Mouse (Mus musculus): Measurements from ENCODE around the gene Ctnna2. TPM values are rescaled to one million over a fixed set of nuclear protein-coding genes. Genes with fewer than 3 reads are reported as not detected.

Ctnna2 gene
- total RNA-seq, 1 experiment from 2014 or later: not detected

- ATAC-seq (replicated peaks; ENCODE audit: insufficient number of reproducible peaks, low FRiP score, low TSS enrichment, poor library complexity, severe bottlenecking): no peak
Measured at GRCm38 (mm10) chr6:77638784-77639183, 340.7 kb downstream of the Ctnna2 start.

GRCm38 (mm10) chr6:77633997-77634396 lies 345.5 kb downstream of the Ctnna2 start:
- no peak for ATAC-seq (replicated peaks; ENCODE audit: insufficient number of reproducible peaks, low FRiP score, low TSS enrichment, poor library complexity, severe bottlenecking)

DNA sequence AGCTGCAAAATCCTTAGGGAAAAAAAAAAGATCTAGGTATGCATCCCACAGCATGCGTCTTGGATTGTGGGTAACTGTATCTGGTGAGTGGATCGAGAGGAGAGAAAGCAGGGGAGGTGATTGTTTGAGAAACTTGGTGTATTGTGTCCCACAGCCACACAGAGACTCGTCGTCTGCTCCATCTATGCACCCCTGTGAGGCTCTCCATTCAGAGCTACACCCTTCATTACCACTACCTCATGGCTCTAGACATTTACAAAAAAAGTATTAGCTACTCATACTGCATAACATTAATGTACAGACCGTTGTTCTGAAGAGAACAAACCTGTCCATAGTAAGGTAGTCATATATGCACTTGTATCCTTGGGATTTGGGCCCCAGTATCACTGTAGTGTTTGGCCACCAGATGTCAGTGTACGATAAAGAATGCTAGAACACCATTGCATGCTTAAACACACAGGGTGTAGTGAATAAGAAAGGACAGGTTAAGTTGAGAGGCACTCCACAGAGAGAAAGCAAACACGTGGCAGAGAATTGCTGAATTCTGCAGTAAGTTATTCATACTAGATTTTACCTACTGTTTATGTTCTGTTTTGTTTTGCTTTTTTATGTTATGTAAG lies 350.8 kb downstream of the Ctnna2 start:
- no peak for ATAC-seq (replicated peaks; ENCODE audit: insufficient number of reproducible peaks, low FRiP score, low TSS enrichment, poor library complexity, severe bottlenecking)

- ATAC-seq (replicated peaks; ENCODE audit: insufficient number of reproducible peaks, low FRiP score, low TSS enrichment, poor library complexity, severe bottlenecking): no peak
Measured at GRCm38 (mm10) chr6:77604642-77605392, 374.7 kb downstream of the Ctnna2 start.

GRCm38 (mm10) chr6:77603914-77604313 lies 375.6 kb downstream of the Ctnna2 start:
- no peak for ATAC-seq (replicated peaks; ENCODE audit: insufficient number of reproducible peaks, low FRiP score, low TSS enrichment, poor library complexity, severe bottlenecking)

DNA sequence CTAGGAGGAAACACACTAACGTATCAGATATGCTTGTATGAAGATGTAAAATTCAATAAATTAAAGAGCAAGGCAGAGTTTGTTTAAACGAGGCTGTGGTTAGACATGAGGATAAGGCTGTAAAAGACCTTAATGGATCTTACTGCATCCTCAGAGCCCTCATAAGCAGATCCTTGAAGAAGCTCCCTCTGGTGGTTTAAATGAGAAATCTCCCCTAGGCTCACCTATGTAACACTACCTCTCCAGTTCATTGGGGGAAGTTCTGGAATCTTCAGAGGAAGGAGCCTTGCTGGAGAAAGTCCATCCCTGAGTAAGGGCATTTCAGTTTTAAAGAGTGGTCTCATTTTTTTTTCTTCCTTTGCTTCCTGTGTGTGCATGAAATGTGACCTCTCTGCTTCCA lies 380.3 kb downstream of the Ctnna2 start:
- no peak for ATAC-seq (replicated peaks; ENCODE audit: insufficient number of reproducible peaks, low FRiP score, low TSS enrichment, poor library complexity, severe bottlenecking)

DNA sequence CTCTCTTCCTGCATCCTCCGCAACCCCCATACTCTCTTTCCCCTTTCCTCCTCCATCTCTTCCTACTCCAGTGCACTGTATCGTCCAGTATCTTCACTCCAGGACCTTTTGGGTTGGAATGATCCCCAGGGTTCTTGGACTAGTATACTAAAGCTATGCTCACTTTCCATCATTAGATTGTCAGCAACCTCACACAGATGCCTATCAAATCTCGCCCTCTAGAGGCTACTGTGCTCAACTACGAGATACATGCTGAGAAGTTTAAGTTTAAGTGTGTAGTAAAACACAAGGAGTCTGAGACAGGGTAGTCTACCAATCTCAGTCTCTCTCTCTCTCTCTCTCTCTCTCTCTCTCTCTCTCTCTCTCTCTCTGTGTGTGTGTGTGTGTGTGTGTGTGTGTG lies 396.9 kb downstream of the Ctnna2 start:
- ATAC-seq (replicated peaks; ENCODE audit: insufficient number of reproducible peaks, low FRiP score, low TSS enrichment, poor library complexity, severe bottlenecking): no peak

DNA sequence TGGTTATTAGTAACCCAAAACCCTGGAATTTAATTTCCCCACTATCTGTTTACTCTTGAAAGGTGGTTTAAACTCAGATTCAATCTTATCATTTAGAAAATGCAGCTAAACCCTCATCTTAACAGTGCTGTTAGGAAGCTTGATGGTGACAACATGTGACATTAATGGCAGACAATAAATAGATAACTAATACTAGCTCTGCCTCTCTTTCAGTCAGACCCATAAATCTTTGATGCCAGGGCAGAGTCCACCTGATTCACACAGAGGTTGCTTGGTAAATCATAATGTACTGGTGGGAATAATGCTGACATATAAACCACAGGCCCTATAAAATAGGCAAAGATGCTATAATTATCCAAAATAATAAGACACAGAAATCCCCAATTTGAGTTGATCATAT lies 398.6 kb downstream of the Ctnna2 start:
- no peak for ATAC-seq (replicated peaks; ENCODE audit: insufficient number of reproducible peaks, low FRiP score, low TSS enrichment, poor library complexity, severe bottlenecking)

- ATAC-seq (replicated peaks; ENCODE audit: insufficient number of reproducible peaks, low FRiP score, low TSS enrichment, poor library complexity, severe bottlenecking): no peak
Measured at GRCm38 (mm10) chr6:77578612-77579011, 400.9 kb downstream of the Ctnna2 start.

DNA sequence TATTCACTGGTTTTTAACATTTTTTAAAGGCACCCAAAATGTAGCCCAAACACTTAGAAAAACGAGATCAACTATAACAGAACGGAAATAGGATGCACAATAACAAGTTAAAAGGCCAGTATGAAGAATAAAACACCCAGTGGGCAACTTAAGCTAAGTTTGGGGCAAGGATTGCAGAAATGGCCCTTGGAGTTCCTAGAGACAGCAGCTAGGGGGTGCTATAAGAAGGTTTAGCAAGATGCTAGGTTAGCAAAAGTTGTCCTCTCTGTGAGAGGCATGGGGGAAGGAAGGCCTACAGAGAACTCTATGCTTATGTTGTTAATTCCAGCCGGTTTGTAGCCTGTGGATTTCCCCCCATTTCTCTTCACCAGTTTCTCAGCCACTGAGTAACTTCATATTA lies 401.9 kb downstream of the Ctnna2 start:
- ATAC-seq (replicated peaks; ENCODE audit: insufficient number of reproducible peaks, low FRiP score, low TSS enrichment, poor library complexity, severe bottlenecking): no peak

DNA sequence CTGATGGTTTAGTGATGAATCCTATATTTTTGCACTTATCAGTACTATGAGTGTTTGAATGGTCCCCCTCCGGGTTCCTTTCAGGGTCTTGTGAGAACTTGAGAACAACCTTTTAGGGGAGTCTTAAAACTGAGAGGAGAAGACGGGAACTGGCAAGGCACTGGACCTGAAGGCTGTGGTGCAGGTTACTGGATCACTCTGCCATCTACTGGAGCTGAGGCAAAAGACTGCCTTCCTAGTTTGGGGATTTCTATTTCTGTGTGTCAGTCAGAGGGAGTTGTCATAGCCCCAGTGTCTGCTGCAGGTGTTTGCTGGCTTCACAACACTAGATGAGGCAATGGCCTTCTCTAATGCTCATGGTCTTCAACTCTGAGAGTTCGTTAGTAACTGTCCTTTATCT lies 406.9 kb downstream of the Ctnna2 start:
- no peak for ATAC-seq (replicated peaks; ENCODE audit: insufficient number of reproducible peaks, low FRiP score, low TSS enrichment, poor library complexity, severe bottlenecking)

DNA sequence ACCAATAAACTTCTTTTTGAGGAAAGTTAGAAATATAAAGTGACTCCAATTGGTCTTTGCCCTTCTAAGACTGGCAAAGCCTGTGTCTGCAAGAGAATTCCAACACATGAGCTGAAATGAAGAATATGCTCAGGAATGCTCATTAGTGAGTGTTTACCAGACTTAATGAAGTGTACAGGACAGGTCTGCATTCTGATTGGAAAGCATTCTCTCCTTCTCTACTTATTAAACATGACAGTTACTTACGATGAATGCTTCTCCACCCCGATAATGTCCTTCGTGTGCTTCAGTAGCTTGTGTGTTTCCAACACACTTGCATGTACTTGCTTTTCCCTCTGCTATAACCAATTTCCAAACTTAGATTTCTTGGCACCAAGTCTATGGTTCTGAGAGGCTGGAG lies 409.6 kb downstream of the Ctnna2 start:
- ATAC-seq (replicated peaks; ENCODE audit: insufficient number of reproducible peaks, low FRiP score, low TSS enrichment, poor library complexity, severe bottlenecking): no peak

GRCm38 (mm10) chr6:77556181-77556580 lies 423.3 kb downstream of the Ctnna2 start:
- no peak for ATAC-seq (replicated peaks; ENCODE audit: insufficient number of reproducible peaks, low FRiP score, low TSS enrichment, poor library complexity, severe bottlenecking)

DNA sequence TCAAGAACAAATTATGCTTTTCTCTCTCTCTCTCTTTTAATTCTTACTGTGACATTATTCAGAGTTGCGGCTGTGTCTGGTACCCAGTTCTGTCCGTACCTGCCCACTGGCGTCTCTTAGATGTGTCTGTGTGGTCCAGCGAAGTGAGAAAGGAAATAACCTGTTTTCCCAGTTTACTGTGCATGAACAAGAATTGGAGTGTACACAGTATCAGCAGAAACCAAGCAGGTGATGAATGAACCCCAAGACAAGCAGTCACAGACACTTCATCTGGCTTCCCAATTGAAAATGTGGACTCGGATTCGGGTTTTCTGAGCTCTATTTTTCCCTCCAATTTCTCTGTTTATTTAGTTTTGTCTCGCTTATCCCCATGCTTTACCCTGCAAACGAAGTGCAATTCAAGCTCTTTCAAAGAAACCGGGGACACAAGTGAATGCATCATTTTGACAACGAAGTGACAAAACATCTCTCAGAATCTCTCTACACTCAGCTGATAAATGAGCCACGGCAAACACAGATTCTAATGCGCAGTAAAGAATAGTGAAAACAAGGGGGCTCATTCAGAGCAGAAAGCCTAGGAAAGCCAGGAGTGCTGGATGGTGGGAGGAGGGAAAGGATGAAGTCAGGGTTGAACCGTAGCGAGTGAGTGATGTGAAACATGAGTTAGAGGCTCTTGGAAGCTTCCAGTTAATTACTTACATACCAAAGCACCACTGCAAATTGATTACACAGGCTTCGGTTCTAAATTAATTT lies 442.3 kb downstream of the Ctnna2 start:
- ATAC-seq (replicated peaks; ENCODE audit: insufficient number of reproducible peaks, low FRiP score, low TSS enrichment, poor library complexity, severe bottlenecking): no peak

DNA sequence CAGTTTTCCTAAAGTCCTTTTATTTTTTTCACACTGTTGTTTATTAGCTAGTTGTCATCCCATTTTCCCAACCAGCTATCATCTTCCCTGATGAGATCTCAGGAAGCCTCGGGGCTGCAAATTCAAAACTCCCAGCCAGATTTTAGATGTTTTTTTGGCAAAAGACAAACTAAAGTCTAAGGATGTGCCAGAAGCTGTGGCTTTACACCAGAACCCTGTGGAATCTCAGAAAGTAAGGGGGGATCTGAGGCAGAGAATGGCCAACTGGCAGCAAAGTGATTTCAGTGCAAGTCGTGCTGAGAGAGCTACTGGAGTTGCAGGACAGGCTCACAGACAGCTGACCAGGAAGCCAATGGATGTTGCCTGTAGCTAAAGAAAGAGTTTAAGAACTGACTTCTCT lies 451.9 kb downstream of the Ctnna2 start:
- no peak for ATAC-seq (replicated peaks; ENCODE audit: insufficient number of reproducible peaks, low FRiP score, low TSS enrichment, poor library complexity, severe bottlenecking)

- ATAC-seq (replicated peaks; ENCODE audit: insufficient number of reproducible peaks, low FRiP score, low TSS enrichment, poor library complexity, severe bottlenecking): no peak
Measured at GRCm38 (mm10) chr6:77521836-77522235, 457.7 kb downstream of the Ctnna2 start.

- no peak for ATAC-seq (replicated peaks; ENCODE audit: insufficient number of reproducible peaks, low FRiP score, low TSS enrichment, poor library complexity, severe bottlenecking)
Measured at GRCm38 (mm10) chr6:77516515-77516914, 463.0 kb downstream of the Ctnna2 start.

GRCm38 (mm10) chr6:77511805-77512204 lies 467.7 kb downstream of the Ctnna2 start:
- no peak for ATAC-seq (replicated peaks; ENCODE audit: insufficient number of reproducible peaks, low FRiP score, low TSS enrichment, poor library complexity, severe bottlenecking)

- ATAC-seq (replicated peaks; ENCODE audit: insufficient number of reproducible peaks, low FRiP score, low TSS enrichment, poor library complexity, severe bottlenecking): no peak
Measured at GRCm38 (mm10) chr6:77491721-77492120, 487.8 kb downstream of the Ctnna2 start.

- ATAC-seq (replicated peaks; ENCODE audit: insufficient number of reproducible peaks, low FRiP score, low TSS enrichment, poor library complexity, severe bottlenecking): no peak
Measured at GRCm38 (mm10) chr6:77486658-77487057, 492.8 kb downstream of the Ctnna2 start.

Data from monocyte, adult 5-6 weeks (primary cell).